Mouse (Mus musculus) heart, postnatal 0 days (tissue): ENCODE measurements around the gene Spata32. TPM values are rescaled to one million over a fixed set of nuclear protein-coding genes. Genes with fewer than 3 reads are reported as not detected.

ENCODE experiments used
- ATAC-seq: fragments of 200-750 bp; cut with Nextera tagmentation; 2 replicates; pipeline ENCODE4 v1.8.0; 2017; ENCODE audit warnings: low read depth, moderate number of reproducible peaks, moderate library complexity; ENCODE audit not compliant: insufficient read depth
- DNase-seq: peaks from one replicate; pipeline ENCODE4 v3.0.0-alpha.2; 2016; ENCODE audit warnings: low spot score
- H3K27ac ChIP-seq: fragments of 300-500 bp; sonication (generic); 2 replicates; pipeline ENCODE4 v1.5.1; 2014; ENCODE audit warnings: low read depth, mild to moderate bottlenecking
- H3K27me3 ChIP-seq: fragments of 300-500 bp; sonication (generic); 2 replicates; pipeline ENCODE4 v1.6.1; 2014; ENCODE audit warnings: low read length, mixed read lengths; ENCODE audit not compliant: control insufficient read depth, insufficient read depth
- H3K36me3 ChIP-seq: fragments of 300-500 bp; sonication (generic); replicated peaks from 2 replicates; pipeline ENCODE4 v1.6.1; 2014; ENCODE audit warnings: low read length, mixed read lengths; ENCODE audit not compliant: control insufficient read depth, insufficient read depth
- H3K4me1 ChIP-seq: fragments of 300-500 bp; sonication (generic); 2 replicates; pipeline ENCODE4 v1.6.1; 2014; ENCODE audit warnings: antibody characterized with exemption; ENCODE audit not compliant: control insufficient read depth, insufficient read depth
- H3K4me2 ChIP-seq: fragments of 300-500 bp; sonication (generic); 2 replicates; pipeline ENCODE4 v1.6.1; 2014; ENCODE audit warnings: low read depth, mild to moderate bottlenecking, low read length, moderate library complexity
- H3K4me3 ChIP-seq: fragments of 300-500 bp; sonication (generic); 2 replicates; pipeline ENCODE4 v1.5.1; 2014; ENCODE audit warnings: low read depth, low read length
- H3K9ac ChIP-seq: fragments of 300-500 bp; sonication (generic); replicated peaks from 2 replicates; pipeline ENCODE4 v1.6.1; 2014; ENCODE audit warnings: low read depth, low read length, mixed read lengths
- H3K9me3 ChIP-seq: fragments of 300-500 bp; sonication (generic); replicated peaks from 2 replicates; pipeline ENCODE4 v1.6.1; 2016; ENCODE audit warnings: low read length; ENCODE audit not compliant: control insufficient read depth
- CTCF ChIP-seq: IDR thresholded peaks from 2 replicates; pipeline ENCODE4 v1.5.1; 2016; ENCODE audit warnings: antibody characterized with exemption, control low read depth, low read depth
- EP300 ChIP-seq: IDR thresholded peaks from 2 replicates; pipeline ENCODE4 v1.6.1; 2016; ENCODE audit warnings: antibody characterized with exemption, low read depth
- WGBS: fragments of 180-500 bp; shearing (Covaris S2); extraction: QIAGEN DNeasy Blood & Tissue Kit; methylation state at CpG from one replicate; pipeline ENCODE4 v1.1.7; 2014; 5-methylcytosine and 5-hydroxymethylcytosine counted together
- polyA plus RNA-seq: library from polyadenylated mRNA; unstranded; fragments of >200 nt; fragmentation: Nextera tagmentation; extraction: Ambion mirVana; gene quantifications from 2 replicates; pipeline ENCODE4 v1.2.1, GENCODE M21; 2015
- total RNA-seq: library from RNA; depleted of rRNA; stranded (reverse); fragments of >200 nt; gene quantifications from 2 replicates; pipeline ENCODE4 v1.2.3, GENCODE M21; 2014; ENCODE audit warnings: low replicate concordance

The Spata32 gene
- total and polyA plus RNA-seq, 2 experiments from 2014 or later: not detected

DNA sequence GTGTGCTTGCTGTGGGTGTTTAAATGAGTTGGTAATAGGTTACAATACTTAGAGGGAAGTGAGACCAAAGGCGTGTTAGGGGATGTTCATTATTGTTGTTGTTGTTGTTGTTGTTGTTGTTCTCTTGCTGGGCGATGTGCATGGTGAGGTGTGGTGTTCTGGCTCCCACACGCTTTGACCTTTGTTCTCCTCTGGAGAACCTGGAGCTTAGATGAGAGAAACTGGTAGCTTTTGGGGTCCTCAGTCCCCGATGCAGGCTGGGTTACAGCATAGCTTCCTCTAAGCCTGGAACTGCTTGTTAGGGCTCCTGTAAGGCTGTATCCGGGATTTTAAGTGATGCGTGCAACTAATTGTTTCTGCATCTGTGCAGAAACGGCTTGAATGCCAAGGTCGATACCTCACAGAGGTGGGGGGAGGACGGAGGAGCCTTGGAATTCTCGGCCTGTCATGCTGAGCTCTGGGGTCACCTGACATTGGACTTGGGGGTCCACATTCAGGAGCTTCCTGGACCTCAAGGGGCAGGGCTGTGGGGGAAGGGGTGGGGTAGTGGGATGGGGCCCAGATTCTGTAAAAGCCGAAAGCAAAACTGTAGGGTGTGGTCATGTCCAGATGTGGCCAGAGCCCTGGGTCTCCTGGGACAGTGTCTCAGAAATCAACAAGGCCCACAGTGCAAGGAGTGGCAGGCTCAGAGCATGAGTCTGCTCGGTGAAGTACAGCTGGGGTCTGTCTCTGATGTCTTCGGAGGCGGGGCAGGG is 42.4 kb downstream of the Spata32 start:
- DNase-seq: no peak
- Histone ChIP-seq H3K4me3 (no peak overlapping the region), H3K27ac (no peak overlapping the region), H3K9me3 (no peaks in the 10 kb centered on the region), H3K36me3 (no peaks in the 10 kb centered on the region), H3K4me2 (0 out of 2 replicates have a peak overlapping the region, but pooled peaks have one; percentile 20), H3K9ac (no peak overlapping the region), H3K27me3 (peaks cover 11% of the 10 kb centered on the region), H3K4me1 (0 out of 2 replicates have a peak, but pooled peaks cover 19% of the 10 kb centered on the region)
- ATAC-seq: 0 out of 2 replicates have a peak, but pooled peaks have one; percentile 20
- WGBS: 68% methylated on average over 14 of the region's 14 CpGs
- TF ChIP-seq EP300: no peak
- TF ChIP-seq CTCF: no peak

GRCm38 (mm10) chr11:103174891-103175391 is 43.3 kb downstream of the Spata32 start:
- Histone ChIP-seq H3K4me3 (no peak overlapping the region), H3K27ac (peak overlapping the region; percentile 19; the same call in 1 of the 2 replicates), H3K36me3 (no peaks in the 10 kb centered on the region), H3K4me2 (peak overlapping the region; percentile 31; the same call in 1 of the 2 replicates), H3K9me3 (no peaks in the 10 kb centered on the region), H3K9ac (no peak overlapping the region), H3K27me3 (peaks cover 20% of the 10 kb centered on the region), H3K4me1 (0 out of 2 replicates have a peak, but pooled peaks cover 23% of the 10 kb centered on the region)
- ATAC-seq (no peak), DNase-seq (peak; percentile 16)
- no peak for TF ChIP-seq EP300
- no peak for TF ChIP-seq CTCF
- WGBS: 50% methylated on average over 8 of the region's 8 CpGs

GRCm38 (mm10) chr11:103174411-103174832 is 43.8 kb downstream of the Spata32 start:
- 0 out of 2 replicates have a peak, but pooled peaks cover 23% of the 10 kb centered on the region for H3K4me1 ChIP-seq
- H3K36me3 ChIP-seq: no peaks in the 10 kb centered on the region
- TF ChIP-seq EP300 (no peak), CTCF (no peak)
- no peaks in the 10 kb centered on the region for H3K9me3 ChIP-seq
- H3K9ac ChIP-seq: no peak overlapping the region
- H3K27ac ChIP-seq: peak overlapping the region; percentile 19; the same call in 1 of the 2 replicates
- H3K4me2 ChIP-seq: peak overlapping the region; percentile 31; the same call in 1 of the 2 replicates
- peaks cover 25% of the 10 kb centered on the region for H3K27me3 ChIP-seq
- DNase-seq (no peak), ATAC-seq (no peak)
- H3K4me3 ChIP-seq: peak overlapping the region; percentile 3; the same call in 1 of the 2 replicates
- 69% methylated on average over 5 of the region's 5 CpGs for WGBS

GRCm38 (mm10) chr11:103173771-103174344 is 44.4 kb downstream of the Spata32 start:
- DNase-seq (no peak), ATAC-seq (no peak)
- H3K36me3 ChIP-seq: no peaks in the 10 kb centered on the region
- H3K4me3 ChIP-seq: peak overlapping the region; percentile 3; the same call in 1 of the 2 replicates
- no peaks in the 10 kb centered on the region for H3K9me3 ChIP-seq
- no peak for TF ChIP-seq EP300
- H3K9ac ChIP-seq: no peak overlapping the region
- WGBS: 91% methylated on average over 11 of the region's 11 CpGs
- 0 out of 2 replicates have a peak, but pooled peaks cover 23% of the 10 kb centered on the region for H3K4me1 ChIP-seq
- H3K27me3 ChIP-seq: peaks cover 26% of the 10 kb centered on the region
- H3K27ac ChIP-seq: peak overlapping the region; percentile 19; the same call in 1 of the 2 replicates
- peak overlapping the region; percentile 31; the same call in 1 of the 2 replicates for H3K4me2 ChIP-seq

DNA sequence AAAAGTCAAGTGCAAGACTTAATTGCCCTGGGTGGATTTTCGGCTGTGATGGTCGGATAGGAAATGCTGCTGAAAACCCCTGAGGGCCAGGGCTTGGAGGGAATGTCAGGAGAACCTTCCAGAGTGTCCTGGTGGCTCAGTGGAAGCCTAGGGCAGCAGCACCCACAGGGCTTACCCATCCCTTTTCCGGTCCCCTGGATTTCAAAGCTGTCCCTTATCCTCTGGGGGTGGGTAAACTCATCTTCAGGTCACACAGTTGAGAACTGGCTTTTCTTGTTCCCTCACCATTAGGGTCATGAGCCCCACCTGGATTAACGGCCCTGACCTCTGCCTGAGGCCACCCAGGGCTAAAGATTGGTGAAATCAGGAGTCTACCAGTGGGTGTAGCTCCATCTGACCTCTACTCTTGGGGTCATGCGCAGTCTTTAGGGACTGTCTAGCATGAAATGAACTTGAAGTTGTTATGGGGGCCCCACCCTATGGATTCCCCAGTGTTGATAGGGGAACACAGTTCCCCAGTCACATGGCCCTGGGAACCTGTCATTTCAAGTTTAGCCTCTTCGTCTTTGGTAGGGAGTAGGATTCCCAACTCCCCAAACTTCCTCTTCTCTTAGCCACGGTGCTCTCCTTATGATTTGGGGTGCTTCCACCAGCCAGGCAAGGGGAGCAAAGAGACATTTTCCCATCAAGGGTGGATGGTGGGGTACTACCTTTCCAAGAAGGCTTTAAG is 45.0 kb downstream of the Spata32 start:
- ATAC-seq: no peak
- WGBS: 90% methylated on average over 7 of the region's 7 CpGs

More for the DNA sequence above, 45.0 kb downstream of the Spata32 start:
- no peak overlapping the region for H3K27ac ChIP-seq
- DNase-seq: no peak
- no peak overlapping the region; the same call in 1 of the 2 replicates for H3K4me3 ChIP-seq
- 0 out of 2 replicates have a peak, but pooled peaks cover 23% of the 10 kb centered on the region for H3K4me1 ChIP-seq
- H3K4me2 ChIP-seq: peak overlapping the region; percentile 99; the same call in 1 of the 2 replicates
- H3K9ac ChIP-seq: no peak overlapping the region
- H3K9me3 ChIP-seq: no peaks in the 10 kb centered on the region
- TF ChIP-seq CTCF: no peak
- no peak for TF ChIP-seq EP300
- no peaks in the 10 kb centered on the region for H3K36me3 ChIP-seq
- peaks cover 26% of the 10 kb centered on the region for H3K27me3 ChIP-seq
